Comparison of ENCODE assay signal across 8 mouse cellular contexts in the genomic region with DNA sequence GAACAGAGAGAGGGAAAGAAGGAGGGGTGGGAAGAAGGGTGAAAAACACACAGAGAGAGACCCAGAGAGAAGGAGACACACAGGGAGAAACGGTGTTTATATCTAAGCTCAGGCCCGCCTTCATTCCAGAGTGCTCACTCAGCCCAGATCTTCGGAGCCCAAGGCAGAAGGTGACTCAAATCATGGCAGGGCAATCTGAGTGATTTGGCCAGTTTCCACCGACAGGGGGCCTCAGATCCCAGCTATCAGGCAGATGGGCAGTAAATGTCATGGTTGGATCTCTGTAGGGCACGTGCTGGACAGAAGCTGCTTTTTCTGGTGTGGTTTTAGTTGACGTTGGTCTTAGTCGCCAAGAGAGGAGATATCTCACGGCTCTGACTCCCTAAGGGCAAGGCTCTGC. TPM values are rescaled to one million over a fixed set of nuclear protein-coding genes. Genes with fewer than 3 reads are reported as not detected.
DNase-seq lines count a peak whose midpoint lies in the region; ATAC-seq and TF ChIP-seq lines count a peak whose summit lies in the region.

No protein-coding gene starts in this region.

- TF ChIP-seq CTCF in C2C12 (IDR thresholded peaks at IDR 0.05; ENCODE audit: control insufficient read depth, insufficient read depth, insufficient read length) = peak; percentile 70
- peak; percentile 71 for TF ChIP-seq CTCF in brain, embryonic 14.5 days (IDR thresholded peaks at IDR 0.05; ENCODE audit: borderline replicate concordance, extremely low read depth, insufficient read depth, insufficient read length)
- peak; percentile 73; the same call in 1 of the 2 replicates for TF ChIP-seq CTCF in testis, adult 2 months (IDR thresholded peaks at IDR 0.05; ENCODE audit: control insufficient read depth, insufficient read depth, insufficient replicate concordance, low read depth, low read length)

- no peak for TF ChIP-seq POLR2A in brain, embryonic 14.5 days (IDR thresholded peaks at IDR 0.05; ENCODE audit: borderline replicate concordance, extremely low read depth, insufficient read depth, insufficient read length, poor library complexity, severe bottlenecking)
- TF ChIP-seq POLR2A in testis, adult 2 months (IDR thresholded peaks at IDR 0.05; ENCODE audit: control insufficient read depth, low read depth, low read length) = no peak

- H3K4me1 ChIP-seq in heart, embryonic 14.5 days (ENCODE audit: control insufficient read depth in 2 of 2, insufficient read depth in 2 of 2, low read length in 2 of 2) = peaks cover 6 to 13% of the 10 kb centered on the region in 2 experiments; a peak in 2 of 4 replicates
- peaks cover 29% of the 10 kb centered on the region for H3K4me1 ChIP-seq in kidney, embryonic 16.5 days (ENCODE audit: insufficient read depth, low read length)
- H3K4me1 ChIP-seq in liver, embryonic 15.5 days (replicated peaks) = peaks cover 5% of the 10 kb centered on the region; the same call in 1 of the 2 replicates
- H3K4me1 ChIP-seq in testis, adult 2 months (ENCODE audit: control insufficient read depth, insufficient read depth, low read length) = peaks cover 11% of the 10 kb centered on the region

- peak overlapping the region; percentile 68 for H3K9ac ChIP-seq in heart, embryonic 14.5 days (ENCODE audit: low read length)
- peak overlapping the region; percentile 43 for H3K9ac ChIP-seq in kidney, embryonic 16.5 days (replicated peaks; ENCODE audit: low read length)
- H3K9ac ChIP-seq in liver, embryonic 15.5 days = no peak overlapping the region

- H3K27me3 ChIP-seq in C2C12 (ENCODE audit: control insufficient read depth, insufficient read depth, insufficient read length) = no peaks in the 10 kb centered on the region
- H3K27me3 ChIP-seq in heart, embryonic 14.5 days (ENCODE audit: control insufficient read depth, insufficient read depth, low read length) = no peaks in the 10 kb centered on the region
- H3K27me3 ChIP-seq in kidney, embryonic 16.5 days (ENCODE audit: insufficient read depth, low read length) = no peaks in the 10 kb centered on the region
- peaks cover 3% of the 10 kb centered on the region; the same call in 1 of the 2 replicates for H3K27me3 ChIP-seq in liver, embryonic 15.5 days
- H3K27me3 ChIP-seq in testis, adult 2 months (ENCODE audit: control insufficient read depth, insufficient read depth, low read length) = no peaks in the 10 kb centered on the region

- DNase-seq in brain, embryonic 14.5 days (ENCODE audit: low read depth) = peak; percentile 65
- peak; percentile 81 for DNase-seq in neural tube, embryonic 10.5 days (ENCODE audit: extremely low spot score, low spot score)

- peak; percentile 48; the same call in 1 of the 2 replicates for ATAC-seq in erythroblast, adult 5-6 weeks (replicated peaks; ENCODE audit: low FRiP score, poor library complexity, severe bottlenecking)
- no peak for ATAC-seq in heart, embryonic 14.5 days (ENCODE audit: insufficient number of reproducible peaks, insufficient read depth, low FRiP score, low read depth)
- peak; percentile 50 for ATAC-seq in kidney, embryonic 16.5 days (ENCODE audit: low FRiP score, low TSS enrichment)
- ATAC-seq in liver, embryonic 15.5 days (ENCODE audit: insufficient read depth) = peak; percentile 64

- H3K4me2 ChIP-seq in heart, embryonic 14.5 days (ENCODE audit: low read length) = peak overlapping the region; percentile 69
- peak overlapping the region; percentile 43 for H3K4me2 ChIP-seq in kidney, embryonic 16.5 days (replicated peaks; ENCODE audit: low read depth, low read length)
- peak overlapping the region; percentile 47 for H3K4me2 ChIP-seq in liver, embryonic 15.5 days

- H3K4me3 ChIP-seq in C2C12 (ENCODE audit: insufficient read depth, poor library complexity, severe bottlenecking) = no peak overlapping the region
- H3K4me3 ChIP-seq in heart, embryonic 14.5 days (ENCODE audit: control insufficient read depth in 1 of 2, insufficient read depth in 1 of 2, low read depth in 1 of 2, low read length in 2 of 2) = peak overlapping the region; percentile 16 to 17; a peak in 3 of 4 replicates
- peak overlapping the region; percentile 16 for H3K4me3 ChIP-seq in kidney, embryonic 16.5 days (ENCODE audit: low read length)
- no peak overlapping the region; the same call in 1 of the 2 replicates for H3K4me3 ChIP-seq in liver, embryonic 15.5 days (replicated peaks)
- peak overlapping the region; percentile 3; the same call in 1 of the 2 replicates for H3K4me3 ChIP-seq in testis, adult 2 months (ENCODE audit: control insufficient read depth, low read depth, low read length)

- no peak overlapping the region for H3ac ChIP-seq in C2C12 (ENCODE audit: control insufficient read depth, insufficient read length, low read depth)

- H3K79me3 ChIP-seq in C2C12 (ENCODE audit: low read depth) = no peaks in the 10 kb centered on the region

- H3K27ac ChIP-seq in heart, embryonic 14.5 days (replicated peaks in 1 of 2; ENCODE audit: control insufficient read depth in 1 of 2, insufficient read depth in 1 of 2, low read depth in 2 of 2, low read length in 2 of 2) = peak overlapping the region; percentile 77 to 78
- peak overlapping the region; percentile 72 for H3K27ac ChIP-seq in kidney, embryonic 16.5 days (ENCODE audit: low read length)
- H3K27ac ChIP-seq in liver, embryonic 15.5 days (replicated peaks) = peak overlapping the region; percentile 48; the same call in 1 of the 2 replicates
- H3K27ac ChIP-seq in testis, adult 2 months (ENCODE audit: control insufficient read depth, insufficient read depth, low read depth, low read length) = peak overlapping the region; percentile 10; the same call in 1 of the 2 replicates

- H3K9me3 ChIP-seq in heart, embryonic 14.5 days (ENCODE audit: control insufficient read depth, low read length) = no peaks in the 10 kb centered on the region
- no peaks in the 10 kb centered on the region for H3K9me3 ChIP-seq in kidney, embryonic 16.5 days (ENCODE audit: low read length)
- no peaks in the 10 kb centered on the region for H3K9me3 ChIP-seq in liver, embryonic 15.5 days (replicated peaks)

- no peaks in the 10 kb centered on the region for H3K36me3 ChIP-seq in C2C12 (ENCODE audit: control insufficient read depth, insufficient read depth)
- no peaks in the 10 kb centered on the region for H3K36me3 ChIP-seq in heart, embryonic 14.5 days (ENCODE audit: control insufficient read depth, insufficient read depth, low read length)
- no peaks in the 10 kb centered on the region for H3K36me3 ChIP-seq in kidney, embryonic 16.5 days (ENCODE audit: insufficient read depth, low read length)
- no peaks in the 10 kb centered on the region for H3K36me3 ChIP-seq in liver, embryonic 15.5 days (replicated peaks)
- no peaks in the 10 kb centered on the region for H3K36me3 ChIP-seq in testis, adult 2 months (ENCODE audit: control insufficient read depth, insufficient read depth, low read length)

- WGBS in heart, embryonic 14.5 days = 10% methylated on average over 8 of the region's 8 CpGs
- WGBS in kidney, embryonic 16.5 days = 5% methylated on average over 8 of the region's 8 CpGs
- 2% methylated on average over 8 of the region's 8 CpGs for whole genome bisulfite sequencing in liver, embryonic 15.5 days (ENCODE audit: insufficient replicate concordance)

- no peaks in the 10 kb centered on the region for H3K79me2 ChIP-seq in C2C12 (ENCODE audit: control insufficient read depth, insufficient read depth)

TF ChIP-seq in C2C12, 6 proteins besides CTCF, POLR2A, EP300 and RAD21:
- no peak for TF ChIP-seq CEBPB (IDR thresholded peaks at IDR 0.05; ENCODE audit: low read depth)
- TF ChIP-seq MYOD1 (IDR thresholded peaks at IDR 0.05; ENCODE audit: control insufficient read depth, insufficient read length, low read depth) = no peak
- TF ChIP-seq MYOG (IDR thresholded peaks at IDR 0.05; ENCODE audit: control insufficient read depth, extremely low read depth, insufficient read length) = no peak
- peak; percentile 84 for TF ChIP-seq USF1 (IDR thresholded peaks at IDR 0.05; ENCODE audit: low read depth)
- peak; percentile 95 for TF ChIP-seq MAX (IDR thresholded peaks at IDR 0.05)
- no peak for TF ChIP-seq FOSL1 (IDR thresholded peaks at IDR 0.05; ENCODE audit: insufficient read depth, low read length, poor library complexity, severe bottlenecking)

RNA-seq across cellular contexts. Expression of a gene that starts 57.6 kb away (rescaled TPM):
- polyA plus RNA-seq in C2C12 (2012; fragmentation: generic; extraction: Trizol) = 74.2 TPM
- 266 and 348 TPM in 2 replicates for polyA plus RNA-seq in brain, embryonic 14.5 days (2012; rRNA removed)
- total RNA-seq in erythroblast, adult 5-6 weeks (2015; ENCODE audit: low replicate concordance) = 13.4 and 19.4 TPM in 2 replicates
- total RNA-seq in erythroblast, adult 5-6 weeks (2017; ENCODE audit: low replicate concordance) = 11.7 and 15.2 TPM in 2 replicates
- polyA plus RNA-seq in heart, embryonic 14.5 days (2014; fragmentation: Nextera tagmentation; extraction: Ambion mirVana) = 5.8 and 7.3 TPM in 2 replicates
- polyA plus RNA-seq in kidney, embryonic 16.5 days (2015; fragmentation: Nextera tagmentation; extraction: Ambion mirVana) = 17.9 and 21.4 TPM in 2 replicates
- 3.5 and 3.6 TPM in 2 replicates for polyA plus RNA-seq in liver, embryonic 15.5 days (2015; fragmentation: Nextera tagmentation; extraction: Ambion mirVana)
- 62.5 and 63.0 TPM in 2 replicates for polyA plus RNA-seq in testis, adult 2 months (2012; rRNA removed)

Comparison
In these comparisons a context has a peak if more than half of its experiments do, and no peak if none do; other contexts are left out.
1. H3K4me3 ChIP-seq: peak in heart, embryonic 14.5 days (2 of 2), kidney, embryonic 16.5 days (single experiment) and testis, adult 2 months (single experiment); none in C2C12 (single experiment) and liver, embryonic 15.5 days (single experiment).
2. H3K27ac ChIP-seq: peak in every context shown above with its lines; median percentile 78 in heart, embryonic 14.5 days; 72 in kidney, embryonic 16.5 days; 48 in liver, embryonic 15.5 days; 10 in testis, adult 2 months.
3. Peak in every context shown above with its lines, with median percentiles within 50 percentile points of each other: CTCF ChIP-seq and H3K4me2 ChIP-seq.